In genomic region chr17:34645256-34645829, GRCm38 (mm10) we compare ENCODE assay signal across 9 mouse cellular contexts. TPM values are rescaled to one million over a fixed set of nuclear protein-coding genes. Genes with fewer than 3 reads are reported as not detected.
DNase-seq lines count a peak whose midpoint lies in the region; ATAC-seq and TF ChIP-seq lines count a peak whose summit lies in the region.
"Had no signal": no experiment of that assay in that cellular context is flagged by ENCODE, and none has a peak within 500 bp of the region (broad histone marks: within the 10 kb centered on the region; RNA-seq: fewer than 3 reads in every experiment).

No protein-coding gene starts in this region.

- H3K27me3 ChIP-seq in hindbrain, postnatal 0 days (ENCODE audit: insufficient read depth, low read length) = no peaks in the 10 kb centered on the region
- no peaks in the 10 kb centered on the region for H3K27me3 ChIP-seq in neural tube, embryonic 13.5 days

- peaks cover 19% of the 10 kb centered on the region for H3K4me1 ChIP-seq in hindbrain, postnatal 0 days (ENCODE audit: insufficient read depth, low read length)
- H3K4me1 ChIP-seq in neural tube, embryonic 13.5 days (replicated peaks) = peaks cover 46% of the 10 kb centered on the region

- H3K4me3 ChIP-seq in left cerebral cortex, adult 2 months = peak overlapping the region; percentile 64
- peak overlapping the region; percentile 66 for H3K4me3 ChIP-seq in hindbrain, postnatal 0 days (ENCODE audit: low read length)
- peak overlapping the region; percentile 54 for H3K4me3 ChIP-seq in neural tube, embryonic 13.5 days

- no peak for DNase-seq in left cerebral cortex, adult 2 months (ENCODE audit: extremely low spot score in 1 of 2, low spot score in 2 of 2)
- DNase-seq in left cerebral cortex, postnatal 10 days (ENCODE audit: extremely low spot score in 1 of 2, low spot score in 2 of 2) = no peak
- DNase-seq in cerebellum, postnatal 14 days = peak; percentile 17 to 21
- DNase-seq in hindbrain, postnatal 0 days (ENCODE audit: low spot score) = no peak
- DNase-seq in ovary, adult 18-20 months (ENCODE audit: low spot score) = no peak
- DNase-seq in frontal cortex, postnatal 14 days (ENCODE audit: low spot score in 2 of 2) = no peak

- peak overlapping the region; percentile 48 for H3K9ac ChIP-seq in hindbrain, postnatal 0 days (replicated peaks; ENCODE audit: low read length)
- peak overlapping the region; percentile 75 for H3K9ac ChIP-seq in neural tube, embryonic 13.5 days

- 52% methylated on average over 10 of the region's 10 CpGs for WGBS in hindbrain, postnatal 0 days
- 42% methylated on average over 10 of the region's 10 CpGs for WGBS in neural tube, embryonic 13.5 days

- peak overlapping the region; percentile 71 for H3K4me2 ChIP-seq in hindbrain, postnatal 0 days (ENCODE audit: low read depth, low read length)
- H3K4me2 ChIP-seq in neural tube, embryonic 13.5 days = peak overlapping the region; percentile 65

- H3K27ac ChIP-seq in left cerebral cortex, adult 2 months = peak overlapping the region; percentile 81
- H3K27ac ChIP-seq in hindbrain, postnatal 0 days = peak overlapping the region; percentile 78; the same call in 1 of the 2 replicates
- H3K27ac ChIP-seq in neural tube, embryonic 13.5 days (replicated peaks) = peak overlapping the region; percentile 70

- H3K36me3 ChIP-seq in hindbrain, postnatal 0 days (ENCODE audit: insufficient read depth, low read length) = peaks cover 10% of the 10 kb centered on the region
- H3K36me3 ChIP-seq in neural tube, embryonic 13.5 days = peaks cover 16% of the 10 kb centered on the region

- ATAC-seq in hindbrain, postnatal 0 days = no peak
- no peak for ATAC-seq in neural tube, embryonic 13.5 days (ENCODE audit: low read depth)
- ATAC-seq in granulocyte monocyte progenitor cell, adult 5-6 weeks (replicated peaks; ENCODE audit: poor library complexity, severe bottlenecking) = no peak

- intact Hi-C loops in left cerebral cortex, adult 2 months (cut with DNase I) = no loop called here
- intact Hi-C loops in left cerebral cortex, postnatal 10 days (cut with DNase I) = no loop called here

- no peak for TF ChIP-seq CTCF in left cerebral cortex, adult 2 months (IDR thresholded peaks at IDR 0.05)
- no peak for TF ChIP-seq CTCF in hindbrain, postnatal 0 days (IDR thresholded peaks at IDR 0.05; ENCODE audit: low read depth)

- H3K9me3 ChIP-seq in hindbrain, postnatal 0 days (ENCODE audit: low read length) = no peaks in the 10 kb centered on the region
- no peaks in the 10 kb centered on the region for H3K9me3 ChIP-seq in neural tube, embryonic 13.5 days

RNA-seq across cellular contexts. Expression of gene Fkbpl, which starts 0.8 kb away (rescaled TPM):
- total RNA-seq in left cerebral cortex, adult 2 months (2021) = 10 to 100 TPM; 10.9 to 16.9 TPM
- total RNA-seq in left cerebral cortex, postnatal 10 days (2021) = 10 to 100 TPM; 12.5 to 13.7 TPM
- total RNA-seq in hindbrain, postnatal 0 days (2014; rRNA removed) = 4.9 and 6.1 TPM in 2 replicates
- polyA plus RNA-seq in hindbrain, postnatal 0 days (2015; fragmentation: Nextera tagmentation; extraction: Ambion mirVana) = 10.4 and 11.8 TPM in 2 replicates
- polyA plus RNA-seq in neural tube, embryonic 13.5 days (2015; fragmentation: Nextera tagmentation; extraction: Ambion mirVana) = 17.1 and 18.6 TPM in 2 replicates
- total RNA-seq in granulocyte monocyte progenitor cell, adult 5-6 weeks (2014; fragmentation: Nextera tagmentation) = 2.9 and 10.3 TPM in 2 replicates
- total RNA-seq in granulocyte monocyte progenitor cell, adult 5-6 weeks (2017) = 12.4 and 21.8 TPM in 2 replicates

RNA-seq across cellular contexts. Expression of gene Atf6b, which starts 1.6 kb away (rescaled TPM):
- total RNA-seq in left cerebral cortex, adult 2 months (2021) = 10 to 100 TPM; 64.3 to 66.4 TPM
- total RNA-seq in left cerebral cortex, postnatal 10 days (2021) = 10 to 100 TPM; 73.1 to 76.5 TPM
- total RNA-seq in hindbrain, postnatal 0 days (2014; rRNA removed) = 53.6 and 70.6 TPM in 2 replicates
- 74.2 and 78.2 TPM in 2 replicates for polyA plus RNA-seq in hindbrain, postnatal 0 days (2015; fragmentation: Nextera tagmentation; extraction: Ambion mirVana)
- 106 TPM in 2 replicates for polyA plus RNA-seq in neural tube, embryonic 13.5 days (2015; fragmentation: Nextera tagmentation; extraction: Ambion mirVana)
- total RNA-seq in granulocyte monocyte progenitor cell, adult 5-6 weeks (2014; fragmentation: Nextera tagmentation) = 38.3 and 42.5 TPM in 2 replicates
- 31.9 and 44.6 TPM in 2 replicates for total RNA-seq in granulocyte monocyte progenitor cell, adult 5-6 weeks (2017)

RNA-seq across cellular contexts. Expression of gene Prrt1, which starts 16.0 kb away (rescaled TPM):
- 100 to 1,000 TPM; 172 to 205 TPM for total RNA-seq in left cerebral cortex, adult 2 months (2021)
- total RNA-seq in left cerebral cortex, postnatal 10 days (2021) = 100 to 1,000 TPM; 157 to 158 TPM
- total RNA-seq in hindbrain, postnatal 0 days (2014; rRNA removed) = 7.5 and 8.1 TPM in 2 replicates
- 7.3 and 7.9 TPM in 2 replicates for polyA plus RNA-seq in hindbrain, postnatal 0 days (2015; fragmentation: Nextera tagmentation; extraction: Ambion mirVana)
- polyA plus RNA-seq in neural tube, embryonic 13.5 days (2015; fragmentation: Nextera tagmentation; extraction: Ambion mirVana) = 3.8 and 4.2 TPM in 2 replicates
- total RNA-seq in granulocyte monocyte progenitor cell, adult 5-6 weeks (2014; fragmentation: Nextera tagmentation) = 0.88 TPM in 1 of 2 replicates, not detected in the other
- total RNA-seq in granulocyte monocyte progenitor cell, adult 5-6 weeks (2017) = not detected in 2 replicates
- total RNA-seq: common myeloid progenitor, adult 5-6 weeks had no signal

RNA-seq across cellular contexts. Expression of gene Ppt2, which starts 17.0 kb away (rescaled TPM):
- 10 to 100 TPM; 47.3 to 48.6 TPM for total RNA-seq in left cerebral cortex, adult 2 months (2021)
- 10 to 100 TPM; 31.4 to 36.7 TPM for total RNA-seq in left cerebral cortex, postnatal 10 days (2021)
- total RNA-seq in hindbrain, postnatal 0 days (2014; rRNA removed) = 33.6 and 42.3 TPM in 2 replicates
- 17.9 and 20.0 TPM in 2 replicates for polyA plus RNA-seq in hindbrain, postnatal 0 days (2015; fragmentation: Nextera tagmentation; extraction: Ambion mirVana)
- 23.7 and 25.0 TPM in 2 replicates for polyA plus RNA-seq in neural tube, embryonic 13.5 days (2015; fragmentation: Nextera tagmentation; extraction: Ambion mirVana)
- total RNA-seq in granulocyte monocyte progenitor cell, adult 5-6 weeks (2014; fragmentation: Nextera tagmentation) = 41.9 and 45.1 TPM in 2 replicates
- 20.4 and 23.3 TPM in 2 replicates for total RNA-seq in granulocyte monocyte progenitor cell, adult 5-6 weeks (2017)

RNA-seq across cellular contexts. Expression of gene Tnxb, which starts 25.0 kb away (rescaled TPM):
- 1 to 10 TPM; 1.5 to 2.4 TPM for total RNA-seq in left cerebral cortex, adult 2 months (2021)
- total RNA-seq in left cerebral cortex, postnatal 10 days (2021) = 1 to 10 TPM; 1.7 to 1.8 TPM
- 3.1 and 4.0 TPM in 2 replicates for total RNA-seq in hindbrain, postnatal 0 days (2014; rRNA removed)
- 0.16 and 0.28 TPM in 2 replicates for polyA plus RNA-seq in hindbrain, postnatal 0 days (2015; fragmentation: Nextera tagmentation; extraction: Ambion mirVana)
- polyA plus RNA-seq in neural tube, embryonic 13.5 days (2015; fragmentation: Nextera tagmentation; extraction: Ambion mirVana) = 0.11 and 0.14 TPM in 2 replicates
- not detected in 2 replicates for total RNA-seq in granulocyte monocyte progenitor cell, adult 5-6 weeks (2014; fragmentation: Nextera tagmentation)
- not detected in 2 replicates for total RNA-seq in granulocyte monocyte progenitor cell, adult 5-6 weeks (2017)
- total RNA-seq: common myeloid progenitor, adult 5-6 weeks had no signal

Comparison
In these comparisons a context has a peak if more than half of its experiments do, and no peak if none do; other contexts are left out.
1. DNase-seq: peak in cerebellum, postnatal 14 days (2 of 2); none in left cerebral cortex, adult 2 months (0 of 2), left cerebral cortex, postnatal 10 days (0 of 2), hindbrain, postnatal 0 days (single experiment), ovary, adult 18-20 months (single experiment) and frontal cortex, postnatal 14 days (0 of 2).
2. RNA of gene Prrt1, which starts 16.0 kb away (total RNA-seq): 172 to 205 TPM in left cerebral cortex, adult 2 months and 157 to 158 TPM in left cerebral cortex, postnatal 10 days; 7.5 to 8.1 TPM in hindbrain, postnatal 0 days and 0.88 TPM in granulocyte monocyte progenitor cell, adult 5-6 weeks; every median in the first group is over 10 times any median in the second.
3. Peak in every context shown above with its lines, with median percentiles within 50 percentile points of each other: H3K27ac ChIP-seq and H3K4me3 ChIP-seq.